10 mouse cellular contexts compared by ENCODE assay signal in the genomic region with DNA sequence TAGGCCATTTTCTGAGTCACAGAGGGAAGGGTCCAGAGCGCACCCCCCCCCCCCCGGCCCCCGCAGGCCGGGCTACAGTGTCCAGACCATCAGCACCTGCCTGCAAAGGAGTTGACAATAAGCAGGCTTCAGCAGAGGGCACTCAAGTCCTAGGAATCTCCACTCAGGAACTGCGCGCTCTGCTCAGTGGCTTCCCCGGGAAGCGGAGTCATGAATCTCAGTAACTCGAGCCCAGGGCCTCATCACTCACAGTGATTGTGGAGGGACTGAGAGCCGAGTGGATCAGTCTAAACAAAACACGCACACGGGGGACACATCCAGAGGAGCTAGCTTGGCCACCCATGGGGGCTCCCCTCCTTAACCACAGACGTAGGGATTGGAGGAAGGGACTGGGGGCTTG. TPM values are rescaled to one million over a fixed set of nuclear protein-coding genes. Genes with fewer than 3 reads are reported as not detected.
DNase-seq lines count a peak whose midpoint lies in the region; ATAC-seq and TF ChIP-seq lines count a peak whose summit lies in the region.
"Had no signal": no experiment of that assay in that cellular context is flagged by ENCODE, and none has a peak within 500 bp of the region (broad histone marks: within the 10 kb centered on the region; RNA-seq: fewer than 3 reads in every experiment).

No protein-coding gene starts in this region.

- ATAC-seq in intestine, postnatal 0 days, result no peak
- no peak for ATAC-seq in intestine, embryonic 16.5 days
- ATAC-seq in forebrain, embryonic 14.5 days, result no peak
- peak; percentile 49 for ATAC-seq in midbrain, embryonic 16.5 days

- TF ChIP-seq CTCF in intestine, postnatal 0 days (IDR thresholded peaks at IDR 0.05; ENCODE audit: low read depth), result peak; percentile 41

- H3K9ac ChIP-seq in intestine, postnatal 0 days (ENCODE audit: low read depth, low read length), result no peak overlapping the region
- H3K9ac ChIP-seq in intestine, embryonic 16.5 days (ENCODE audit: low read depth, low read length), result no peak overlapping the region
- H3K9ac ChIP-seq in forebrain, embryonic 14.5 days (ENCODE audit: low read length), result peak overlapping the region; percentile 10; the same call in 1 of the 2 replicates
- H3K9ac ChIP-seq in midbrain, embryonic 16.5 days (ENCODE audit: low read depth, low read length), result 0 out of 2 replicates have a peak overlapping the region, but pooled peaks have one; percentile 24
- H3K9ac ChIP-seq: heart, embryonic 13.5 days had no signal

- no peak overlapping the region for H3K4me3 ChIP-seq in intestine, postnatal 0 days (ENCODE audit: low read depth, low read length)
- no peak overlapping the region for H3K4me3 ChIP-seq in intestine, embryonic 16.5 days (ENCODE audit: low read length)
- H3K4me3 ChIP-seq in forebrain, embryonic 14.5 days (ENCODE audit: low read depth, low read length), result no peak overlapping the region
- no peak overlapping the region for H3K4me3 ChIP-seq in midbrain, embryonic 16.5 days (ENCODE audit: low read depth, low read length)
- H3K4me3 ChIP-seq: heart, embryonic 13.5 days had no signal

- H3K4me1 ChIP-seq in intestine, postnatal 0 days (replicated peaks; ENCODE audit: control insufficient read depth, insufficient read depth, low read length), result no peaks in the 10 kb centered on the region
- H3K4me1 ChIP-seq in intestine, embryonic 16.5 days (ENCODE audit: control insufficient read depth, insufficient read depth, low read length), result peaks cover 7% of the 10 kb centered on the region; the same call in 1 of the 2 replicates
- peaks cover 36% of the 10 kb centered on the region for H3K4me1 ChIP-seq in forebrain, embryonic 14.5 days (ENCODE audit: control insufficient read depth, insufficient read depth, low read length)
- peaks cover 34% of the 10 kb centered on the region for H3K4me1 ChIP-seq in midbrain, embryonic 16.5 days (ENCODE audit: control insufficient read depth, insufficient read depth, low read length)

- H3K27ac ChIP-seq in intestine, postnatal 0 days (ENCODE audit: low read depth, low read length), result no peak overlapping the region
- H3K27ac ChIP-seq in intestine, embryonic 16.5 days (ENCODE audit: low read length), result no peak overlapping the region
- H3K27ac ChIP-seq in forebrain, embryonic 14.5 days (ENCODE audit: low read depth, low read length), result peak overlapping the region; percentile 27; the same call in 1 of the 2 replicates
- H3K27ac ChIP-seq in midbrain, embryonic 16.5 days (ENCODE audit: low read length), result no peak overlapping the region; the same call in 1 of the 2 replicates
- H3K27ac ChIP-seq: heart, embryonic 13.5 days; macrophage had no signal

- H3K27me3 ChIP-seq in intestine, postnatal 0 days (replicated peaks; ENCODE audit: control insufficient read depth, insufficient read depth, low read length), result peaks cover 66% of the 10 kb centered on the region
- peaks cover 81% of the 10 kb centered on the region for H3K27me3 ChIP-seq in intestine, embryonic 16.5 days (replicated peaks; ENCODE audit: control insufficient read depth, insufficient read depth, low read length)
- peaks cover 76% of the 10 kb centered on the region for H3K27me3 ChIP-seq in forebrain, embryonic 14.5 days (replicated peaks; ENCODE audit: control insufficient read depth, insufficient read depth, low read length)
- H3K27me3 ChIP-seq in midbrain, embryonic 16.5 days (ENCODE audit: control insufficient read depth, insufficient read depth, low read depth, low read length), result peaks cover 8% of the 10 kb centered on the region

- no peaks in the 10 kb centered on the region for H3K36me3 ChIP-seq in intestine, postnatal 0 days (ENCODE audit: control insufficient read depth, insufficient read depth)
- no peaks in the 10 kb centered on the region for H3K36me3 ChIP-seq in intestine, embryonic 16.5 days (ENCODE audit: control insufficient read depth, insufficient read depth, low read length)
- H3K36me3 ChIP-seq in forebrain, embryonic 14.5 days (ENCODE audit: control insufficient read depth, insufficient read depth, low read length), result no peaks in the 10 kb centered on the region
- H3K36me3 ChIP-seq in midbrain, embryonic 16.5 days (ENCODE audit: control insufficient read depth, insufficient read depth, low read length), result no peaks in the 10 kb centered on the region
- H3K36me3 ChIP-seq: heart, embryonic 13.5 days had no signal

- no peaks in the 10 kb centered on the region for H3K9me3 ChIP-seq in intestine, postnatal 0 days (ENCODE audit: control insufficient read depth)
- no peaks in the 10 kb centered on the region for H3K9me3 ChIP-seq in intestine, embryonic 16.5 days (ENCODE audit: control insufficient read depth, low read length)
- H3K9me3 ChIP-seq in forebrain, embryonic 14.5 days (replicated peaks; ENCODE audit: control insufficient read depth, low read length), result no peaks in the 10 kb centered on the region
- H3K9me3 ChIP-seq in midbrain, embryonic 16.5 days (replicated peaks; ENCODE audit: control insufficient read depth, low read length, poor library complexity, severe bottlenecking), result no peaks in the 10 kb centered on the region
- H3K9me3 ChIP-seq: heart, embryonic 13.5 days had no signal

- WGBS in intestine, postnatal 0 days, result under 1% methylated on average over 13 of the region's 13 CpGs
- 2% methylated on average over 13 of the region's 13 CpGs for WGBS in intestine, embryonic 16.5 days
- WGBS in forebrain, embryonic 14.5 days, result under 1% methylated on average over 13 of the region's 13 CpGs
- WGBS in midbrain, embryonic 16.5 days, result 2% methylated on average over 13 of the region's 13 CpGs

- peak; percentile 80 for DNase-seq in brain, adult 2 months (ENCODE audit: low read depth, low spot score)
- DNase-seq in forebrain, embryonic 14.5 days (ENCODE audit: low spot score), result peak; percentile 76
- DNase-seq in ovary, postnatal 14 days (ENCODE audit: low spot score), result no peak
- DNase-seq in kidney, postnatal 36 days, result no peak
- no peak for DNase-seq in layer of hippocampus, adult 9-10 months (ENCODE audit: low spot score)

- H3K4me2 ChIP-seq in intestine, postnatal 0 days (replicated peaks; ENCODE audit: low read depth), result no peak overlapping the region
- no peak overlapping the region for H3K4me2 ChIP-seq in intestine, embryonic 16.5 days (ENCODE audit: low read depth, low read length)
- peak overlapping the region; percentile 61 for H3K4me2 ChIP-seq in forebrain, embryonic 14.5 days (ENCODE audit: low read length)
- peak overlapping the region; percentile 25; the same call in 1 of the 2 replicates for H3K4me2 ChIP-seq in midbrain, embryonic 16.5 days (ENCODE audit: low read length)
- H3K4me2 ChIP-seq: heart, embryonic 13.5 days had no signal

RNA-seq across cellular contexts. Expression of a gene that starts 3.9 kb away (rescaled TPM):
- 0.05 and 0.07 TPM in 2 replicates for polyA plus RNA-seq in intestine, postnatal 0 days (2015; fragmentation: Nextera tagmentation; extraction: Ambion mirVana)
- polyA plus RNA-seq in intestine, embryonic 16.5 days (2015; fragmentation: Nextera tagmentation; extraction: Ambion mirVana), result 0.16 and 0.18 TPM in 2 replicates
- 4.3 and 5.7 TPM in 2 replicates for polyA plus RNA-seq in forebrain, embryonic 14.5 days (2014; fragmentation: Nextera tagmentation; extraction: Ambion mirVana)
- polyA plus RNA-seq in midbrain, embryonic 16.5 days (2015; fragmentation: Nextera tagmentation; extraction: Ambion mirVana), result 4.4 and 5.9 TPM in 2 replicates
- polyA plus RNA-seq: macrophage had no signal

Comparison
In these comparisons a context has a peak if more than half of its experiments do, and no peak if none do; other contexts are left out.
1. H3K4me2 ChIP-seq: peak in forebrain, embryonic 14.5 days (single experiment) and midbrain, embryonic 16.5 days (single experiment); none in intestine, postnatal 0 days (single experiment) and intestine, embryonic 16.5 days (single experiment).
2. H3K9ac ChIP-seq: peak in forebrain, embryonic 14.5 days (single experiment) and midbrain, embryonic 16.5 days (single experiment); none in intestine, postnatal 0 days (single experiment) and intestine, embryonic 16.5 days (single experiment).
3. DNase-seq: peak in brain, adult 2 months (single experiment) and forebrain, embryonic 14.5 days (single experiment); none in ovary, postnatal 14 days (single experiment), kidney, postnatal 36 days (0 of 2) and layer of hippocampus, adult 9-10 months (single experiment).